Comparison of ENCODE assay signal across 8 mouse cellular contexts in the genomic region with DNA sequence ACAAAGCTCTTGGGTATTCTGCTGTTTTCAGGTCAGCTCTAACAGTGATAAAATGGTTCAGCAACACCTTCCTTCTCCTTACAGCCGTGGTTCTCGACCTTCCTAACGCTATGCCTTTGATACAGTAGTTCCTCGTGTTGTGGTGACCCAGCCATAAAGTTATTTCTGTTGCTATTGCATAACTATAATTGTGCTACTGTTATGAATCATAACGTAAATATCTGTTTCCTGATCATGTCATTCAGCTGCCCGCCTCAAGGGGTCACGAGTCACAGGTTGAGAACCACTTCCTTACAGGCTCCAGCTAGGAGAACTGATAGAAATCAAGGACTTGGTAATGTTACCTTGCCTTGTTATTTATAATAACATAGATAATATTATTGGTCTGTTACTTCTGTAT. TPM values are rescaled to one million over a fixed set of nuclear protein-coding genes. Genes with fewer than 3 reads are reported as not detected.
DNase-seq lines count a peak whose midpoint lies in the region; ATAC-seq and TF ChIP-seq lines count a peak whose summit lies in the region.

No protein-coding gene starts in this region.

- H3K27ac ChIP-seq in layer of hippocampus, adult 2 months: peak overlapping the region; percentile 57; the same call in 1 of the 2 replicates
- peak overlapping the region; percentile 100 for H3K27ac ChIP-seq in bone marrow macrophage, adult 2 months (ENCODE audit: insufficient read depth, low read depth, low read length)
- no peak overlapping the region for H3K27ac ChIP-seq in intestine, postnatal 0 days (ENCODE audit: low read depth, low read length)
- no peak overlapping the region for H3K27ac ChIP-seq in forebrain, embryonic 15.5 days (replicated peaks)

- no peaks in the 10 kb centered on the region for H3K9me3 ChIP-seq in intestine, postnatal 0 days (ENCODE audit: control insufficient read depth)
- no peaks in the 10 kb centered on the region for H3K9me3 ChIP-seq in forebrain, embryonic 15.5 days

- TF ChIP-seq CTCF in layer of hippocampus, adult 2 months (conservative IDR thresholded peaks at IDR 0.05): peak; percentile 56
- TF ChIP-seq CTCF in bone marrow macrophage, adult 2 months (IDR thresholded peaks at IDR 0.05; ENCODE audit: low read depth, low read length): no peak
- TF ChIP-seq CTCF in intestine, postnatal 0 days (IDR thresholded peaks at IDR 0.05; ENCODE audit: low read depth): peak; percentile 69

- H3K4me3 ChIP-seq in layer of hippocampus, adult 2 months: no peak overlapping the region
- H3K4me3 ChIP-seq in bone marrow macrophage, adult 2 months (ENCODE audit: insufficient read depth, low read length): peak overlapping the region; percentile 46
- H3K4me3 ChIP-seq in intestine, postnatal 0 days (ENCODE audit: low read depth, low read length): no peak overlapping the region
- H3K4me3 ChIP-seq in forebrain, embryonic 15.5 days: no peak overlapping the region

- DNase-seq in layer of hippocampus, adult 2 months (ENCODE audit: low spot score in 2 of 2): no peak
- DNase-seq in layer of hippocampus, postnatal 36 days: no peak
- no peak for DNase-seq in frontal cortex, postnatal 10 days (ENCODE audit: low spot score in 2 of 2)
- DNase-seq in layer of hippocampus, adult 18-20 months (ENCODE audit: low spot score in 2 of 2): no peak

- no peak overlapping the region for H3K9ac ChIP-seq in intestine, postnatal 0 days (ENCODE audit: low read depth, low read length)
- H3K9ac ChIP-seq in forebrain, embryonic 15.5 days (replicated peaks): no peak overlapping the region

- no peak for TF ChIP-seq POLR2A in bone marrow macrophage, adult 2 months (IDR thresholded peaks at IDR 0.05; ENCODE audit: borderline replicate concordance, low read depth, low read length)

- no peaks in the 10 kb centered on the region for H3K36me3 ChIP-seq in intestine, postnatal 0 days (ENCODE audit: control insufficient read depth, insufficient read depth)
- H3K36me3 ChIP-seq in forebrain, embryonic 15.5 days: no peaks in the 10 kb centered on the region

- H3K27me3 ChIP-seq in intestine, postnatal 0 days (replicated peaks; ENCODE audit: control insufficient read depth, insufficient read depth, low read length): no peaks in the 10 kb centered on the region
- H3K27me3 ChIP-seq in forebrain, embryonic 15.5 days: no peaks in the 10 kb centered on the region

- 0 out of 2 replicates have a peak overlapping the region, but pooled peaks have one; percentile 3 for H3K4me2 ChIP-seq in intestine, postnatal 0 days (replicated peaks; ENCODE audit: low read depth)
- H3K4me2 ChIP-seq in forebrain, embryonic 15.5 days (replicated peaks): no peak overlapping the region

- WGBS in intestine, postnatal 0 days: 18% methylated on average over 7 of the region's 7 CpGs
- 90% methylated on average over 7 of the region's 7 CpGs for WGBS in forebrain, embryonic 15.5 days

- ATAC-seq in intestine, postnatal 0 days: peak; percentile 89
- peak; percentile 90 for ATAC-seq in monocyte, adult 5-6 weeks (replicated peaks; ENCODE audit: insufficient number of reproducible peaks, low FRiP score, low TSS enrichment, poor library complexity, severe bottlenecking)
- ATAC-seq in forebrain, embryonic 15.5 days (replicated peaks): no peak

- H3K4me1 ChIP-seq in bone marrow macrophage, adult 2 months (ENCODE audit: control insufficient read depth, insufficient read depth, low read length): peaks cover 68% of the 10 kb centered on the region
- H3K4me1 ChIP-seq in intestine, postnatal 0 days (replicated peaks; ENCODE audit: control insufficient read depth, insufficient read depth, low read length): peaks cover 5% of the 10 kb centered on the region; the same call in 1 of the 2 replicates
- 0 out of 2 replicates have a peak, but pooled peaks cover 8% of the 10 kb centered on the region for H3K4me1 ChIP-seq in forebrain, embryonic 15.5 days

RNA-seq across cellular contexts. Expression of a gene that starts 11.8 kb away (rescaled TPM):
- total RNA-seq in layer of hippocampus, adult 2 months (2021): 10 to 100 TPM; 40.4 to 40.9 TPM
- 10 to 100 TPM; 39.4 to 42.3 TPM for total RNA-seq in layer of hippocampus, postnatal 36 days (2021)
- polyA plus RNA-seq in bone marrow macrophage, adult 2 months (2012; ENCODE audit: insufficient read depth, insufficient read length, missing spikeins): 120 and 145 TPM in 2 replicates
- polyA plus RNA-seq in intestine, postnatal 0 days (2015; fragmentation: Nextera tagmentation; extraction: Ambion mirVana): 29.1 and 29.9 TPM in 2 replicates
- 0.29 to 2.0 TPM in 2 of 3 replicates, not detected in the other for total RNA-seq in monocyte, adult 5-6 weeks (2017)
- total RNA-seq in layer of hippocampus, adult 18-20 months (2021): 10 to 100 TPM; 47.5 to 47.7 TPM
- polyA plus RNA-seq in forebrain, embryonic 15.5 days (2015; fragmentation: Nextera tagmentation; extraction: Ambion mirVana): 7.1 and 9.8 TPM in 2 replicates

RNA-seq across cellular contexts. Expression of a gene that starts 29.5 kb away (rescaled TPM):
- total RNA-seq in layer of hippocampus, adult 2 months (2021): under 1 TPM in 1 of 2 experiments, not detected in 1; 0.15 TPM
- under 1 TPM; 0.20 to 0.25 TPM for total RNA-seq in layer of hippocampus, postnatal 36 days (2021)
- polyA plus RNA-seq in bone marrow macrophage, adult 2 months (2012; ENCODE audit: insufficient read depth, insufficient read length, missing spikeins): not detected in 2 replicates
- polyA plus RNA-seq in intestine, postnatal 0 days (2015; fragmentation: Nextera tagmentation; extraction: Ambion mirVana): 30.9 and 38.9 TPM in 2 replicates
- total RNA-seq in monocyte, adult 5-6 weeks (2017): 0.19 to 0.86 TPM in 2 of 3 replicates, not detected in the other
- under 1 TPM in 1 of 2 experiments, not detected in 1; 0.17 TPM for total RNA-seq in layer of hippocampus, adult 18-20 months (2021)
- 0.22 and 0.38 TPM in 2 replicates for polyA plus RNA-seq in forebrain, embryonic 15.5 days (2015; fragmentation: Nextera tagmentation; extraction: Ambion mirVana)

RNA-seq across cellular contexts. Expression of a gene that starts 33.8 kb away (rescaled TPM):
- total RNA-seq in layer of hippocampus, adult 2 months (2021): not detected
- total RNA-seq in layer of hippocampus, postnatal 36 days (2021): not detected
- polyA plus RNA-seq in bone marrow macrophage, adult 2 months (2012; ENCODE audit: insufficient read depth, insufficient read length, missing spikeins): 2.0 TPM in 1 of 2 replicates, not detected in the other
- 0.80 and 1.1 TPM in 2 replicates for polyA plus RNA-seq in intestine, postnatal 0 days (2015; fragmentation: Nextera tagmentation; extraction: Ambion mirVana)
- total RNA-seq in monocyte, adult 5-6 weeks (2017): not detected in 3 replicates
- total RNA-seq in layer of hippocampus, adult 18-20 months (2021): not detected
- polyA plus RNA-seq in forebrain, embryonic 15.5 days (2015; fragmentation: Nextera tagmentation; extraction: Ambion mirVana): 0.23 TPM in 1 of 2 replicates, not detected in the other

RNA-seq across cellular contexts. Expression of a gene that starts 33.9 kb away (rescaled TPM):
- 100 to 1,000 TPM; 185 to 201 TPM for total RNA-seq in layer of hippocampus, adult 2 months (2021)
- 100 to 1,000 TPM; 191 to 202 TPM for total RNA-seq in layer of hippocampus, postnatal 36 days (2021)
- 205 and 226 TPM in 2 replicates for polyA plus RNA-seq in bone marrow macrophage, adult 2 months (2012; ENCODE audit: insufficient read depth, insufficient read length, missing spikeins)
- polyA plus RNA-seq in intestine, postnatal 0 days (2015; fragmentation: Nextera tagmentation; extraction: Ambion mirVana): 439 and 453 TPM in 2 replicates
- 15.7 to 38.4 TPM (median 25.1 TPM) in 3 replicates for total RNA-seq in monocyte, adult 5-6 weeks (2017)
- 100 to 1,000 TPM; 181 to 187 TPM for total RNA-seq in layer of hippocampus, adult 18-20 months (2021)
- polyA plus RNA-seq in forebrain, embryonic 15.5 days (2015; fragmentation: Nextera tagmentation; extraction: Ambion mirVana): 211 and 213 TPM in 2 replicates

RNA-seq across cellular contexts. Expression of a gene that starts 38.0 kb away (rescaled TPM):
- total RNA-seq in layer of hippocampus, adult 2 months (2021): 10 to 100 TPM; 70.8 to 76.7 TPM
- 10 to 100 TPM; 72.4 to 80.2 TPM for total RNA-seq in layer of hippocampus, postnatal 36 days (2021)
- polyA plus RNA-seq in bone marrow macrophage, adult 2 months (2012; ENCODE audit: insufficient read depth, insufficient read length, missing spikeins): 25.8 and 27.3 TPM in 2 replicates
- 14.7 and 16.5 TPM in 2 replicates for polyA plus RNA-seq in intestine, postnatal 0 days (2015; fragmentation: Nextera tagmentation; extraction: Ambion mirVana)
- total RNA-seq in monocyte, adult 5-6 weeks (2017): 5.0 to 10.2 TPM (median 9.3 TPM) in 3 replicates
- 10 to 100 TPM; 71.6 to 77.6 TPM for total RNA-seq in layer of hippocampus, adult 18-20 months (2021)
- 42.0 and 46.6 TPM in 2 replicates for polyA plus RNA-seq in forebrain, embryonic 15.5 days (2015; fragmentation: Nextera tagmentation; extraction: Ambion mirVana)

Comparison
In these comparisons a context has a peak if more than half of its experiments do, and no peak if none do; other contexts are left out.
1. H3K27ac ChIP-seq: peak in layer of hippocampus, adult 2 months (single experiment) and bone marrow macrophage, adult 2 months (single experiment); none in intestine, postnatal 0 days (single experiment) and forebrain, embryonic 15.5 days (single experiment).
2. RNA of a gene that starts 11.8 kb away (total RNA-seq): 47.5 to 47.7 TPM in layer of hippocampus, adult 18-20 months, 39.4 to 42.3 TPM in layer of hippocampus, postnatal 36 days and 40.4 to 40.9 TPM in layer of hippocampus, adult 2 months; 0.29 to 2.0 TPM in monocyte, adult 5-6 weeks; every median in the first group is over 10 times any median in the second.